Mouse (Mus musculus) MEL (cell line): ENCODE results near the gene Tspan32. TPM values are rescaled to one million over a fixed set of nuclear protein-coding genes. Genes with fewer than 3 reads are reported as not detected.
A peak's percentile ranks its signal among the peaks of the same experiment; 100 is the strongest.

Source experiments
- DNase-seq: peaks from one replicate; pipeline ENCODE4 v3.0.0; 2011; ENCODE audit warnings: low read depth, low spot score
- H3K27ac ChIP-seq: 2 replicates; pipeline ENCODE4 v1.5.1; 2012; ENCODE audit warnings: low read depth, mild to moderate bottlenecking, control low read depth, low read length, moderate library complexity; ENCODE audit not compliant: control insufficient read depth
- H3K27me3 ChIP-seq, 2 experiments: fragments of 150-350 bp in 1 of 2; sonication (generic) in 1 of 2; 2 replicates each; pipeline ENCODE4 v1.6.1; 2012; ENCODE audit warnings: low read length in 2 of 2, mild to moderate bottlenecking in 2 of 2, improper control_type of control experiment in 1 of 2, moderate library complexity in 1 of 2; ENCODE audit not compliant: insufficient read depth in 2 of 2, control insufficient read depth in 1 of 2
- H3K36me3 ChIP-seq, 2 experiments: 2 replicates each; pipeline ENCODE4 v1.6.1; 2012 to 2014; ENCODE audit warnings: low read length in 2 of 2, improper control_type of control experiment in 1 of 2, inconsistent platforms in 1 of 2, mild to moderate bottlenecking in 1 of 2; ENCODE audit not compliant: insufficient read depth in 2 of 2, control insufficient read depth in 1 of 2
- H3K4me1 ChIP-seq, 2 experiments: fragments of 150-350 bp in 1 of 2; sonication (generic) in 1 of 2; 2 replicates each; pipeline ENCODE4 v1.6.1; 2012; ENCODE audit warnings: low read length in 2 of 2, improper control_type of control experiment in 1 of 2, mild to moderate bottlenecking in 1 of 2; ENCODE audit not compliant: insufficient read depth in 2 of 2, control insufficient read depth in 1 of 2
- H3K4me3 ChIP-seq, 2 experiments: fragments of 150-350 bp in 1 of 2; sonication (generic) in 1 of 2; 2 replicates each; pipeline ENCODE4 v1.5.1; 2012; ENCODE audit warnings: low read depth in 2 of 2, low read length in 2 of 2, mild to moderate bottlenecking in 2 of 2, moderate library complexity in 2 of 2, control low read depth in 1 of 2, improper control_type of control experiment in 1 of 2; ENCODE audit not compliant: control insufficient read depth in 1 of 2, insufficient read depth in 1 of 2
- H3K79me2 ChIP-seq: 2 replicates; pipeline ENCODE4 v1.6.1; 2012; ENCODE audit warnings: mild to moderate bottlenecking, low read length, moderate library complexity; ENCODE audit not compliant: control insufficient read depth, poor library complexity, insufficient read depth
- H3K9ac ChIP-seq: 2 replicates; pipeline ENCODE4 v1.6.1; 2012; ENCODE audit warnings: low read depth, mild to moderate bottlenecking, control low read depth, low read length, moderate library complexity; ENCODE audit not compliant: control insufficient read depth, poor library complexity, severe bottlenecking
- H3K9me3 ChIP-seq: fragments of 150-350 bp; sonication (generic); replicated peaks from 2 replicates; pipeline ENCODE4 v1.6.1; 2012; ENCODE audit warnings: mild to moderate bottlenecking, low read length, improper control_type of control experiment, moderate library complexity; ENCODE audit not compliant: insufficient read depth
- ELF1 ChIP-seq: IDR thresholded peaks from 2 replicates; pipeline ENCODE4 v1.6.1; 2014; ENCODE audit warnings: low read depth, mild to moderate bottlenecking, inconsistent platforms, low read length, improper control_type of control experiment, moderate library complexity
- MEF2A ChIP-seq: IDR thresholded peaks from 2 replicates; pipeline ENCODE4 v1.6.1; 2014; ENCODE audit warnings: low read depth, mild to moderate bottlenecking, inconsistent platforms, low read length, improper control_type of control experiment; ENCODE audit not compliant: poor library complexity, insufficient replicate concordance, severe bottlenecking; ENCODE audit errors: extremely low read depth
- NELFE ChIP-seq: IDR thresholded peaks from 2 replicates; pipeline ENCODE4 v1.6.1; 2011; ENCODE audit warnings: low read depth, low read length, improper control_type of control experiment
- NRF1 ChIP-seq: IDR thresholded peaks from 2 replicates; pipeline ENCODE4 v1.6.1; 2014; ENCODE audit warnings: low read depth, mild to moderate bottlenecking, inconsistent platforms, low read length, improper control_type of control experiment, moderate library complexity; ENCODE audit not compliant: poor library complexity, insufficient read depth, severe bottlenecking
- POLR2A ChIP-seq, 2 experiments: IDR thresholded peaks; 2 replicates each; pipeline ENCODE4 v1.6.1; 2011 to 2012; ENCODE audit warnings: low read length in 2 of 2, mild to moderate bottlenecking in 2 of 2, control low read depth in 1 of 2, improper control_type of control experiment in 1 of 2, low read depth in 1 of 2, moderate library complexity in 1 of 2; ENCODE audit not compliant: control insufficient read depth in 1 of 2, insufficient read depth in 1 of 2, poor library complexity in 1 of 2
- POLR2AphosphoS5 ChIP-seq: IDR thresholded peaks from 2 replicates; pipeline ENCODE4 v1.6.1; 2012; ENCODE audit warnings: low read depth, borderline replicate concordance, mild to moderate bottlenecking, inconsistent platforms, low read length, moderate library complexity, mixed read lengths
- SMC3 ChIP-seq: IDR thresholded peaks from 2 replicates; pipeline ENCODE4 v1.6.1; 2011; ENCODE audit warnings: low read depth, low read length, improper control_type of control experiment
- TAL1 ChIP-seq: IDR thresholded peaks from 2 replicates; pipeline ENCODE4 v1.6.1; 2012; ENCODE audit warnings: mild to moderate bottlenecking, inconsistent platforms, low read length, moderate library complexity, mixed read lengths
- TCF12 ChIP-seq: IDR thresholded peaks from 2 replicates; pipeline ENCODE4 v1.6.1; 2014; ENCODE audit warnings: low read depth, mild to moderate bottlenecking, inconsistent platforms, low read length, improper control_type of control experiment, moderate library complexity
- ZC3H11A ChIP-seq: IDR thresholded peaks from 2 replicates; pipeline ENCODE4 v1.6.1; 2012; ENCODE audit warnings: low read depth, mild to moderate bottlenecking, inconsistent platforms, low read length, improper control_type of control experiment
- ZMIZ1 ChIP-seq: IDR thresholded peaks from 2 replicates; pipeline ENCODE4 v1.6.1; 2012; ENCODE audit warnings: low read depth, mild to moderate bottlenecking, inconsistent platforms, low read length, improper control_type of control experiment, moderate library complexity
- polyA plus RNA-seq, 2 experiments: library from polyadenylated mRNA; stranded (reverse) in 1 of 2; unstranded in 1 of 2; fragments of >175 nt in 1 of 2; fragments of >200 nt in 1 of 2; gene quantifications; 2 replicates each; pipeline versions ENCODE4 v1.2.1 to v1.2.4; 2012; ENCODE audit warnings: low replicate concordance in 2 of 2, low read depth in 1 of 2; ENCODE audit not compliant: insufficient read length in 2 of 2, insufficient read depth in 1 of 2, missing spikeins in 1 of 2
- total RNA-seq: library from RNA; depleted of rRNA; stranded (reverse); fragments of 300-350 nt; gene quantifications from 2 replicates; pipeline ENCODE4 v1.2.3, GENCODE M21; 2012

The Tspan32 gene
- total and polyA plus RNA-seq, 3 experiments: 53.5 to 212 (median 205) TPM

- no peak; the same call in 1 of the 2 replicates for TF ChIP-seq NELFE
- TF ChIP-seq TAL1: peak; percentile 82
- peak; percentile 21; the same call in 1 of the 2 replicates for TF ChIP-seq NRF1
- TF ChIP-seq ZC3H11A: no peak
- TF ChIP-seq, all 39 proteins: peak for 24
These were observed at the start of gene Tspan32 (continued) for GRCm38 (mm10) chr7:143004727-143005343.

DNA sequence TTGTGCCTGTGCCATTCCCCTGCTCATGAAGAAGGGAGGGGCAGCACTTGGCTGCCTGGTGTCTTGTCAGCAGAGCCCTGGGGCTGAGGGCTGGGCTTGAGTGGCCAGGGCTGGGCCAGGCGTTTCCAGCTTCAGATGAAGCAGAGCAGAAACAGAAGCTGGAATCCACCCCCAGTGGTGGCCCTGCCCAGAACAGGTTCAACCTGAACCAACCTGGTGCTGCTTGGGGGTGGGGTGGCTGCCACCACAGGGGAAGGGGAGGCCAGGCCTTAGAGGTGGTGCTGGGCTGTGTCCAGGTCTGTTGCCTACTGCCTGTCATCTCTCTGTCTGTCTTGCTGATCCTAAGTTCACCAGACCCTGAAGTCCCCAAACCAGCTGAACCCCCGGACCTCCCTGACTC is 48.8 kb upstream of the Tspan32 start:
- DNase-seq: no peak
- no peaks in the 10 kb centered on the region for H3K79me2 ChIP-seq
- TF ChIP-seq ZMIZ1: no peak
- TF ChIP-seq SMC3: no peak
- TF ChIP-seq ZC3H11A: no peak
- TF ChIP-seq ELF1: no peak
- TF ChIP-seq MEF2A: no peak
- TF ChIP-seq, all 39 proteins: peak for 0
- Histone ChIP-seq H3K4me1 (no peaks in the 10 kb centered on the region), H3K27ac (no peak overlapping the region), H3K9ac (no peak overlapping the region), H3K27me3 (0 out of 4 replicates have a peak, but pooled peaks cover 0 to 1% of the 10 kb centered on the region in 2 experiments), H3K36me3 (no peaks in the 10 kb centered on the region), H3K9me3 (no peaks in the 10 kb centered on the region), H3K4me3 (no peak overlapping the region)

DNA sequence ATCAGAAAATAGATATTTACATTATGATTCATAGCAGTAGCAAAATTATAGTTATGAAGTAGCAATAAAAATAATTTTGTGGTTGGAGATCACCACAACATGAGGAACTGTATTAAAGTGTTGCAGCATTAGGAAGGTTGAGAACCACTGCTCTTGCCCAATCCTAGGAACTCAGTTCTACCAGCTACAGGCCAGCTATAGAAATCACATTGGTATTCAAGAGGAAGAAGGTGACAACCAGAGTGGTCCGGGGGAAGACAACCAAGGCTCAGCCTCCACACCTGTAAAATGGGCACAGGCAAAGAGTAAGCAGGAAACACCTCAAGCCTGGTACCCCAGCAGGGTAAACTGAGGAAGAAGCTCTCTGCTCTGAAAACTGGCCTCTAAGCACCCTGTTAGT is 46.0 kb upstream of the Tspan32 start:
- no peaks in the 10 kb centered on the region for H3K36me3 ChIP-seq
- H3K27ac ChIP-seq: no peak overlapping the region
- no peak for DNase-seq
- no peaks in the 10 kb centered on the region for H3K79me2 ChIP-seq
- TF ChIP-seq ELF1: no peak
- no peak overlapping the region for H3K4me3 ChIP-seq
- H3K27me3 ChIP-seq: peaks cover 0 to 3% of the 10 kb centered on the region in 2 experiments; a peak in 1 of 4 replicates
- no peaks in the 10 kb centered on the region for H3K4me1 ChIP-seq
- H3K9me3 ChIP-seq: no peaks in the 10 kb centered on the region
- no peak overlapping the region for H3K9ac ChIP-seq

- H3K9me3 ChIP-seq: no peaks in the 10 kb centered on the region
- H3K27ac ChIP-seq: no peak overlapping the region
- TF ChIP-seq TCF12: no peak
- no peak for TF ChIP-seq POLR2A (IDR thresholded peaks at IDR 0.05; ENCODE audit: control insufficient read depth in 1 of 2, insufficient read depth in 1 of 2, low read depth in 1 of 2, low read length in 2 of 2, poor library complexity in 1 of 2)
- no peak for TF ChIP-seq POLR2AphosphoS5
- TF ChIP-seq, all 39 proteins: peak for 0
- Histone ChIP-seq H3K79me2 (no peaks in the 10 kb centered on the region), H3K27me3 (peaks cover 0 to 3% of the 10 kb centered on the region in 2 experiments; a peak in 1 of 4 replicates), H3K4me3 (no peak overlapping the region), H3K9ac (no peak overlapping the region), H3K36me3 (no peaks in the 10 kb centered on the region), H3K4me1 (no peaks in the 10 kb centered on the region)
- DNase-seq: no peak
These were observed 45.1 kb upstream of the Tspan32 start for GRCm38 (mm10) chr7:142959752-142960151.
